Mouse (Mus musculus): ENCODE data around the gene Tcf12.

- no peak for TF ChIP-seq POLR2A (IDR thresholded peaks at IDR 0.05; ENCODE audit: extremely low read depth, insufficient read depth, low read length)
- TF ChIP-seq CTCF (IDR thresholded peaks at IDR 0.05; ENCODE audit: low read depth, low read length): no peak
Observed at GRCm38 (mm10) chr9:71975141-71975540, 136.5 kb downstream of the Tcf12 start.
